Mouse (Mus musculus) kidney, embryonic 15.5 days (tissue): ENCODE results near the gene Cog7. TPM values are rescaled to one million over a fixed set of nuclear protein-coding genes. Genes with fewer than 3 reads are reported as not detected.

Experiments used
- ATAC-seq: fragments of 200-750 bp; cut with Nextera tagmentation; replicated peaks from 2 replicates; pipeline ENCODE4 v1.8.0; 2017; ENCODE audit warnings: moderate TSS enrichment; ENCODE audit not compliant: low FRiP score
- H3K27ac ChIP-seq: fragments of 300-500 bp; sonication (generic); 2 replicates; pipeline ENCODE4 v1.5.1; 2015; ENCODE audit warnings: mild to moderate bottlenecking, inconsistent platforms
- H3K27me3 ChIP-seq: fragments of 300-500 bp; sonication (generic); 2 replicates; pipeline ENCODE4 v1.6.1; 2015; ENCODE audit warnings: inconsistent platforms
- H3K36me3 ChIP-seq: fragments of 300-500 bp; sonication (generic); 2 replicates; pipeline ENCODE4 v1.6.1; 2015; ENCODE audit warnings: inconsistent platforms
- H3K4me1 ChIP-seq: fragments of 300-500 bp; sonication (generic); 2 replicates; pipeline ENCODE4 v1.6.1; 2015; ENCODE audit warnings: inconsistent platforms
- H3K4me2 ChIP-seq: fragments of 300-500 bp; sonication (generic); 2 replicates; pipeline ENCODE4 v1.6.1; 2015; ENCODE audit warnings: moderate library complexity, mild to moderate bottlenecking, inconsistent platforms
- H3K4me3 ChIP-seq: fragments of 300-500 bp; sonication (generic); replicated peaks from 2 replicates; pipeline ENCODE4 v1.5.1; 2015; ENCODE audit warnings: mild to moderate bottlenecking, inconsistent platforms
- H3K9ac ChIP-seq: fragments of 300-500 bp; sonication (generic); 2 replicates; pipeline ENCODE4 v1.6.1; 2015; ENCODE audit warnings: mild to moderate bottlenecking, inconsistent platforms
- H3K9me3 ChIP-seq: fragments of 300-500 bp; sonication (generic); replicated peaks from 2 replicates; pipeline ENCODE4 v1.6.1; 2016; ENCODE audit warnings: inconsistent platforms
- WGBS: fragments of 180-500 bp; shearing (Covaris S2); methylation state at CpG from one replicate; pipeline ENCODE4 v1.1.7; 2015; ENCODE audit warnings: mixed read lengths; 5-methylcytosine and 5-hydroxymethylcytosine counted together
- polyA plus RNA-seq: library from polyadenylated mRNA; unstranded; fragments of >200 nt; fragmentation: Nextera tagmentation; extraction: Ambion mirVana; gene quantifications from 2 replicates; pipeline ENCODE4 v1.2.1, GENCODE M21; 2015

Gene Cog7
- polyA plus RNA-seq, 1 experiment from 2014 or later, result 29.5 TPM

GRCm38 (mm10) chr7:121975031-121975430 is 6.5 kb downstream of the Cog7 start:
- Histone ChIP-seq H3K9ac (no peak overlapping the region), H3K36me3 (peaks cover 54% of the 10 kb centered on the region), H3K27me3 (no peaks in the 10 kb centered on the region), H3K27ac (no peak overlapping the region), H3K4me3 (no peak overlapping the region), H3K4me1 (no peaks in the 10 kb centered on the region), H3K4me2 (no peak overlapping the region), H3K9me3 (no peaks in the 10 kb centered on the region)
- WGBS, result 55% methylated on average over 4 of the region's 4 CpGs
- ATAC-seq, result no peak

DNA sequence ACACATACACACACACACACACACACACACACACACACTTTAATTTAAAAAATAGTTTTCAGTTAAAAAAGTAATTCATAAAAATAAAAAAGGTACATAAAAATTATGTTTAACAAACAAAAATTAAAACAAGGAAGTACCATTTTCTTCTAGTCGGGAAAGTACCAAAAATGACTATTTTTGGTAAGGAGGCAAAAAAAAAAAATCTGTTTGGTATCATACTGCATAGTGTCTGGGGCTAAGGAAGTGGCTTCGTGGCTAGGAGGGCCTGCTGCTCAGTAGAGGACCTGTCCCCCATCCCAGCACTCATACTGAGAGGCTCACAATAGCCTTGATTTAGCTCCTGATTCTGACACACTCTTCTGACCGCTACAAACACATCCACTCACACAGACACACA is 9.8 kb downstream of the Cog7 start:
- Histone ChIP-seq H3K9ac (no peak overlapping the region), H3K27ac (no peak overlapping the region)
- 89% methylated on average over 3 of the region's 3 CpGs for WGBS

GRCm38 (mm10) chr7:121970250-121970649 is 11.3 kb downstream of the Cog7 start:
- 86% methylated on average over 9 of the region's 9 CpGs for WGBS
- Histone ChIP-seq H3K4me2 (no peak overlapping the region), H3K27me3 (no peaks in the 10 kb centered on the region)

More for the DNA sequence above, 9.8 kb downstream of the Cog7 start:
- Histone ChIP-seq H3K4me2 (no peak overlapping the region), H3K36me3 (peaks cover 67% of the 10 kb centered on the region), H3K4me3 (no peak overlapping the region), H3K9me3 (no peaks in the 10 kb centered on the region), H3K4me1 (no peaks in the 10 kb centered on the region), H3K27me3 (no peaks in the 10 kb centered on the region)
- ATAC-seq, result no peak

GRCm38 (mm10) chr7:121968816-121969215 is 12.7 kb downstream of the Cog7 start:
- H3K4me3 ChIP-seq, result no peak overlapping the region
- H3K27me3 ChIP-seq, result no peaks in the 10 kb centered on the region
- no peak overlapping the region for H3K4me2 ChIP-seq
- no peak overlapping the region for H3K27ac ChIP-seq
- H3K9ac ChIP-seq, result no peak overlapping the region
- H3K4me1 ChIP-seq, result no peaks in the 10 kb centered on the region
- 0 out of 2 replicates have a peak, but pooled peaks cover 3% of the 10 kb centered on the region for H3K9me3 ChIP-seq
- WGBS, result 86% methylated on average over 9 of the region's 9 CpGs
- H3K36me3 ChIP-seq, result peaks cover 57% of the 10 kb centered on the region
- no peak for ATAC-seq

More at GRCm38 (mm10) chr7:121970250-121970649, 11.3 kb downstream of the Cog7 start:
- Histone ChIP-seq H3K36me3 (peaks cover 57% of the 10 kb centered on the region), H3K9me3 (no peaks in the 10 kb centered on the region), H3K27ac (no peak overlapping the region), H3K4me1 (no peaks in the 10 kb centered on the region), H3K9ac (no peak overlapping the region), H3K4me3 (no peak overlapping the region)
- ATAC-seq, result no peak

DNA sequence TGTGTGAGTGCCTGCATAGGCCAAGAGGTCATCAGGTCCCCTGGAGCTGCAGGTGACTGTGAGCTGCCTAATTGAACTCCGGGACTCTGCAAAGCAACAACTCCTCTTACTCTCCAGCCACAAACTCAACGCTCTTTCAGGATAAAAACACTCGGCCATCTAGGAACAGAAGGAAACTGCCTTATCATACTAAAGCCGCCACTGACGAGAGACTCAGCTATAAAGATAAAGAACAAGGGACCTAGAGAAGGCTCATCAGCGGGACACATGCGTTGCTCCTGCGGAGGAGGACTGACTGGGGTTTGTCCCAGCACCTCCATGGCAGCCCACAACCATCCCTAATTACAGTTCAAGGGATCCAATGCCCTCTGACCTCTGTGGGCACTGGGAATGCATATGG is 13.3 kb downstream of the Cog7 start:
- Histone ChIP-seq H3K4me1 (no peaks in the 10 kb centered on the region), H3K9ac (no peak overlapping the region), H3K27me3 (no peaks in the 10 kb centered on the region), H3K27ac (no peak overlapping the region), H3K4me2 (no peak overlapping the region), H3K36me3 (peaks cover 54% of the 10 kb centered on the region), H3K9me3 (0 out of 2 replicates have a peak, but pooled peaks cover 3% of the 10 kb centered on the region), H3K4me3 (no peak overlapping the region)
- ATAC-seq, result no peak
- WGBS, result 80% methylated on average over 8 of the region's 8 CpGs

DNA sequence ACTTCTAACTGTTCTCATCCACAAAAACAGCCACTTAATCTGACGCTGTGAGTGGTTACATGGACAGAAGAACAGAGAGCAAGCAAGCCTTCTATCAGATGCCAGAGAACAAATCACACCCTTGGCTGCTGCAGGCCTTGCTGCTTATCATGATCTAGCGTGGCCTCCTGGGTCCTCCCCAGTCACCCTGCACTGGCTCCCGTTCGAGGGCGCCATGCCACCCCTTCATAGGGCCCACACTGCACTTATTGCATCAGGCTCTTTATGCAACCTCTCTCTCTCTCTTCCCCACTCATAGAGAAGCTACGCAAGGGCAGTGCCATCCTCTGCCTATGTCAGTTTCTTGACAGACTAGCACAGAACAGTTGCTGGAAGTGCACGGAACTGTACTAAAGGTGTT is 15.3 kb downstream of the Cog7 start:
- 90% methylated on average over 7 of the region's 7 CpGs for WGBS
- Histone ChIP-seq H3K9ac (no peak overlapping the region), H3K27ac (no peak overlapping the region), H3K4me2 (no peak overlapping the region), H3K27me3 (no peaks in the 10 kb centered on the region), H3K4me1 (no peaks in the 10 kb centered on the region), H3K36me3 (peaks cover 56% of the 10 kb centered on the region), H3K9me3 (0 out of 2 replicates have a peak, but pooled peaks cover 3% of the 10 kb centered on the region), H3K4me3 (no peak overlapping the region)
- no peak for ATAC-seq

DNA sequence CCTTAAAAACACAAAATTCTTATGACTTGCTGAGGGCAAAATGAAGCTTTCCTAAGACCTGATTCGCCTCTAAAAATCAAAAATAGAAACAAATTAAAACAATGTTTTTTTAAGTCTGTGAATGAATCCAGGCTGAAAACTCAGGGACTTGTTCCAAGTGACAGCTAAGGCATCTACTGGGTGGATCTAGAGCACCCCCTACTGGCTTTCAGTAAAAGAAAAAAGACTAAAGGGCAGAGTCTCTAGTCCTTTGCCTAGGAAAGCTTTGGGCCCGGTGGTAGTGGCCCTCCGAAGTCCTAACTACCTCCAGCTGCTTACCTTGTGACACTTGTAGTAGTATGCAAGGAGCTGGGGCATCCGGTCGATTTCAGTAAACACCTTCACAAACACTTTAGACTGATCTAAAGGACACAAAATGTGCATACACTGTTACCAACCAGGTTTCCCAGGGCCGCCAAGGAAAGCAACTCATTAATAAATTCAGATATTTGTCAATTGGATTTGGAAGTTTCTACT is 17.6 kb downstream of the Cog7 start:
- Histone ChIP-seq H3K9me3 (0 out of 2 replicates have a peak, but pooled peaks cover 3% of the 10 kb centered on the region), H3K4me1 (no peaks in the 10 kb centered on the region), H3K4me2 (no peak overlapping the region), H3K27ac (no peak overlapping the region), H3K36me3 (peaks cover 50% of the 10 kb centered on the region), H3K9ac (no peak overlapping the region), H3K27me3 (no peaks in the 10 kb centered on the region), H3K4me3 (no peak overlapping the region)
- WGBS, result 65% methylated on average over 6 of the region's 6 CpGs
- ATAC-seq, result no peak

DNA sequence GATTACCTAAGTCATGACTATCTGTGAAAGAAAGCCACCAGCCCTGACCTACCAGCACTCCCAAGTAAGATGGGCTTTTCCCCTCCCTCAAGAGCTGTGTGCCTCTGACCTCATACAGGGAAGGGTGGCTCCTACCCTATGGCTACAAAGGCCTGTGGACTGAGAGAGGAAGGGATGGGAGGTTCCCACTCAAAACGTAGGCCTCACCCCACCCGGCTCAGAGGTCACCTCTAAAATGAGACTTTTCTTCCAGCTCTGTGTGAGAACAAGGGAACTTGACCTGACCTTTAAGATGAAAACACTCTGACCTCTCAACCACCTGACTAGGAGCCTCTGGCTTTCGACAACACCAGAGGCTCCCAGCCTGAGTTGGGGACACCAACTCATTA is 18.9 kb downstream of the Cog7 start:
- Histone ChIP-seq H3K36me3 (peaks cover 44% of the 10 kb centered on the region), H3K27me3 (no peaks in the 10 kb centered on the region), H3K4me1 (no peaks in the 10 kb centered on the region), H3K4me2 (no peak overlapping the region), H3K9me3 (0 out of 2 replicates have a peak, but pooled peaks cover 3% of the 10 kb centered on the region), H3K4me3 (no peak overlapping the region), H3K27ac (no peak overlapping the region), H3K9ac (no peak overlapping the region)
- no peak for ATAC-seq
- WGBS, result 70% methylated on average over 3 of the region's 3 CpGs

DNA sequence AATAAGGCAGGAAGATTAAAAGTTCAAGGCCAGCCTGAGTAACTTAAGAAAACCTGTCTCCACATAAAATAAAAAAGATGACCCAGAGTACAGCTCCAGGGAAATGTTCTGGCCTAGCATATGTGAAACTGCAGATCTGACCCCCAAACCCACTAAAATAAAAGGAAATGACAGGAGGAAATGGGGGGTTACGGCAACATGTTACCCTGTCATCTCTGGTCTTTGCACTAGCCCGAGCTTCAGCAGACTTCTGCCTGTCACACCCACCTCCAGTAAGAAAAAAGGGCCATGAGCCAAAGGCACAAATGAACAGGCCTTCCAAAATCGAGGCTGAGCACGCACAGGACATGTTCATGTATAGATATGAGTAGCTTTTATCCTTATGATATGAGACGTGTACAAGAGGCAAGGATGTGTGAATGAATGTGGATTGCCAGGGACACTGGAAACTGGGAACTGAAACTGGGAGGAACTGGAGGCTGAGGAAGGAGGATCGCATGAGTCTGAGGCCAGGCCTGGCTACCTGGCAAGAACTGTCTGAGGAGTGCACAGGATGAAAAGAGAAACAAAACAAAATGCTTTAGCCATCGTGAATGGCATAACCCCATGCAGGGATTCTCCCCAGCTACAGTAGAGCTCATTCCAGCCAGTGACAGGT is 19.5 kb downstream of the Cog7 start:
- 80% methylated on average over 7 of the region's 7 CpGs for WGBS
- Histone ChIP-seq H3K27me3 (no peaks in the 10 kb centered on the region), H3K4me1 (no peaks in the 10 kb centered on the region), H3K4me3 (no peak overlapping the region), H3K27ac (no peak overlapping the region), H3K9me3 (0 out of 2 replicates have a peak, but pooled peaks cover 3% of the 10 kb centered on the region), H3K4me2 (no peak overlapping the region), H3K9ac (no peak overlapping the region), H3K36me3 (peaks cover 44% of the 10 kb centered on the region)
- no peak for ATAC-seq

DNA sequence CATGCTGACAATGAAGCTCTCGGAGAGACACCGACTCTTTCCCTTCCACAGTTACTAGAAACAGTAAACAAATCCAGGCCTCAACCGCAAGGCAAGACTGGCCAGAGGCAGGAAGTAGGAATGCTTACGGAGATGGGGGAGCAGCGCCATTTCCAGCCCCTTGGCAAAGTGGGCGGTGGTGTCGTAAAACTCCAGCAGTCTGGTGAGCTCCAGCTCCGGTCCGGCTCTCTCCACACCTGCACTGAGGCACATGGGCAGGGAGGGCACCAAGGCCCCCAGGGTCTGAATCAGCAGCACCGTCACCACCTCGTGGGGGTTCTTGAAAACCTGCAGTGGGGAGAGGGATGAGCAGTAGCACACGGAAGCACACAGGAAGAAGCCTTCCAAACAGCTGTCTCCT is 25.7 kb downstream of the Cog7 start:
- ATAC-seq, result no peak
- 42% methylated on average over 12 of the region's 12 CpGs for WGBS
- peaks cover 42% of the 10 kb centered on the region for H3K36me3 ChIP-seq
- no peaks in the 10 kb centered on the region for H3K9me3 ChIP-seq
- H3K4me3 ChIP-seq, result no peak overlapping the region
- H3K9ac ChIP-seq, result no peak overlapping the region
- H3K4me2 ChIP-seq, result no peak overlapping the region
- H3K27me3 ChIP-seq, result no peaks in the 10 kb centered on the region
- no peaks in the 10 kb centered on the region for H3K4me1 ChIP-seq
- no peak overlapping the region for H3K27ac ChIP-seq

GRCm38 (mm10) chr7:121954891-121955669 is 26.4 kb downstream of the Cog7 start:
- H3K27me3 ChIP-seq, result no peaks in the 10 kb centered on the region
- no peak overlapping the region for H3K4me2 ChIP-seq
- no peak overlapping the region for H3K9ac ChIP-seq
- no peak overlapping the region for H3K4me3 ChIP-seq
- H3K9me3 ChIP-seq, result no peaks in the 10 kb centered on the region
- WGBS, result 54% methylated on average over 11 of the region's 11 CpGs
- no peak for ATAC-seq
- no peaks in the 10 kb centered on the region for H3K4me1 ChIP-seq
- H3K36me3 ChIP-seq, result peaks cover 40% of the 10 kb centered on the region
- H3K27ac ChIP-seq, result no peak overlapping the region

GRCm38 (mm10) chr7:121947513-121947912 is 34.0 kb downstream of the Cog7 start:
- Histone ChIP-seq H3K4me3 (no peak overlapping the region), H3K4me1 (no peaks in the 10 kb centered on the region), H3K27ac (no peak overlapping the region), H3K27me3 (no peaks in the 10 kb centered on the region), H3K9me3 (no peaks in the 10 kb centered on the region), H3K9ac (no peak overlapping the region), H3K4me2 (no peak overlapping the region), H3K36me3 (peaks cover 36% of the 10 kb centered on the region)
- WGBS, result 72% methylated on average over 4 of the region's 4 CpGs
- no peak for ATAC-seq
